Mouse (Mus musculus) bone marrow macrophage, adult 2 months (primary cell): ENCODE results near the gene Prickle2. TPM values are rescaled to one million over a fixed set of nuclear protein-coding genes. Genes with fewer than 3 reads are reported as not detected.

Experiments
- H3K27ac ChIP-seq: 2 replicates; pipeline ENCODE4 v1.5.1; 2012; ENCODE audit warnings: low read depth, low read length; ENCODE audit not compliant: insufficient read depth
- H3K4me1 ChIP-seq: 2 replicates; pipeline ENCODE4 v1.6.1; 2012; ENCODE audit warnings: low read length; ENCODE audit not compliant: control insufficient read depth, insufficient read depth
- H3K4me3 ChIP-seq: 2 replicates; pipeline ENCODE4 v1.5.1; 2012; ENCODE audit warnings: mild to moderate bottlenecking, low read length, moderate library complexity; ENCODE audit not compliant: insufficient read depth
- CTCF ChIP-seq: IDR thresholded peaks from 2 replicates; pipeline ENCODE4 v1.5.1; 2012; ENCODE audit warnings: low read depth, mild to moderate bottlenecking, low read length, moderate library complexity
- POLR2A ChIP-seq: IDR thresholded peaks from 2 replicates; pipeline ENCODE4 v1.6.1; 2012; ENCODE audit warnings: mild to moderate bottlenecking, low read depth, low read length, borderline replicate concordance
- polyA plus RNA-seq: library from polyadenylated mRNA; stranded (reverse); fragments of >200 nt; gene quantifications from 2 replicates; pipeline ENCODE4 v1.2.4, GENCODE M21; 2012; ENCODE audit not compliant: missing spikeins, insufficient read depth, insufficient read length

Prickle2 gene
- 0.40 and 1.6 TPM in 2 replicates for polyA plus RNA-seq

GRCm38 (mm10) chr6:92706145-92706466 lies at the start of gene Prickle2:
Prickle2 (minus strand) TSS chr6:92706155.
- H3K4me1 ChIP-seq, result no peaks in the 10 kb centered on the region
- H3K27ac ChIP-seq, result no peak within 1 kb of the TSS
- no peak within 1 kb of the TSS for H3K4me3 ChIP-seq
- TF ChIP-seq POLR2A, result no peak
- TF ChIP-seq CTCF, result no peak

GRCm38 (mm10) chr6:92752737-92753136 lies 46.8 kb upstream of the Prickle2 start:
- no peaks in the 10 kb centered on the region for H3K4me1 ChIP-seq
- H3K4me3 ChIP-seq, result no peak overlapping the region
- no peak overlapping the region for H3K27ac ChIP-seq
- no peak for TF ChIP-seq POLR2A
- no peak for TF ChIP-seq CTCF

DNA sequence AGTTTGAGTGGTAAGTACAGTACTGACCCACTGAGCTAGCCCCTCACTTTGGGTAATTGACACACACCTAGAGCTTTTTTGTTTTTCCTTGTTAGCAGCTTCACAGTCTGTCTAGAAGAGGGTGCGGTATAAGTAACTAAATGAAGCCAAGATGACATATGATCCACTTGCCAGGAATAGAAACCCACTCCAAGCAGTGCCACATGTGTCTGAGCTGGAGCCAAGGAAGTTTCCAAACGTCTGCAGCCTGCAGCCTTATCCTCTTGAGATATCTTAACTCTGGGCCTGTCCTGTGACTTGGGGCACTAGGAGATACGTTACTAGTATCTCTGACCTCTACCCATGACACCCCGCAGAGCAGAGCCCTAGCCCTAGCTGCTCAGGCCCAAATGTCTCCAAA lies 43.5 kb upstream of the Prickle2 start:
- TF ChIP-seq POLR2A (no peak), CTCF (no peak)
- no peak overlapping the region for H3K27ac ChIP-seq
- H3K4me1 ChIP-seq, result no peaks in the 10 kb centered on the region
- no peak overlapping the region for H3K4me3 ChIP-seq

- Histone ChIP-seq H3K27ac (no peak overlapping the region), H3K4me3 (no peak overlapping the region), H3K4me1 (no peaks in the 10 kb centered on the region)
- TF ChIP-seq CTCF (no peak), POLR2A (no peak)
Measured at GRCm38 (mm10) chr6:92743605-92744004, 37.6 kb upstream of the Prickle2 start.

- TF ChIP-seq CTCF, result no peak
- TF ChIP-seq POLR2A, result no peak
- Histone ChIP-seq H3K27ac (no peak overlapping the region), H3K4me3 (no peak overlapping the region)
Measured at GRCm38 (mm10) chr6:92737116-92737515, 31.2 kb upstream of the Prickle2 start.

DNA sequence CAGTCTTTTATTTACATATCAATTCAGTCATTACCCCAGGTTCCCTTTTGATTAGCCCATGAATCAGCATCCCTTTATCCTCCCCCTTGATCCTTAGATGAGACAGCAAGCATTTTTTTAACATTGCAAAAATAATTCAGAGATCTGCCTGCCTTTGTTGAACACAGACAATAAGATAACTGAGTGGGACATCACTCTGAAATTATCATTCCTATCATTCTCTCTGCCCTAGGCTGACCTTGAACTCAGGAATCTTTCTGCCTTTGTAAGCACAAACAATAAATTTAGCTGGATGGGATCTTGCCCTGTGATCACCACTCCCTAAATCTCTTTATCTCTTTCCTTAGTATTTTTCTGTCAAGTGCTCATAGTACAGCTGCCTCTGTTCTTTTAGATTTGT lies 27.7 kb upstream of the Prickle2 start:
- no peak overlapping the region for H3K4me3 ChIP-seq
- no peak overlapping the region for H3K27ac ChIP-seq
- TF ChIP-seq CTCF, result no peak
- TF ChIP-seq POLR2A, result no peak
- no peaks in the 10 kb centered on the region for H3K4me1 ChIP-seq

More at GRCm38 (mm10) chr6:92737116-92737515, 31.2 kb upstream of the Prickle2 start:
- no peaks in the 10 kb centered on the region for H3K4me1 ChIP-seq

DNA sequence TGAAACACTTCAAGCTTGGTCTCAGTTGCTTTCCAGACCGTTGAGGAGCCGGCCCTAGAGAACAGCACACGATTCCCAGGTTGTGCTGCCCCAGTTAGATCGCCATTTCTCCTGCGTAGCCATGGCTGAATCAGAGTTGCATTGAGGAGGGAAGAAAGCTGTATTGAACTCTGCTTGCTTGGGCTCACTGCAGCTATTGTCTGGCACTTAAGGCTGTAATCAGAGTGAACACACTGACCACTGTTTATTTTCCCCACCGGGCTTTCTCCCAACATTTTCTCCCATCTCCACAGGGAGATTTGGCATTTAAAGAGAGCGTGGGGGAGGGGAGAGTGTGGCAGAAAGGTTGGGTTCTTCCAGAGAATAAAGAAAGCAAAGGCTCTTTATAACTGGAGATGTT lies 22.6 kb upstream of the Prickle2 start:
- TF ChIP-seq CTCF (no peak), POLR2A (no peak)
- no peak overlapping the region for H3K27ac ChIP-seq
- H3K4me3 ChIP-seq, result no peak overlapping the region
- no peaks in the 10 kb centered on the region for H3K4me1 ChIP-seq

- Histone ChIP-seq H3K27ac (no peak overlapping the region), H3K4me1 (no peaks in the 10 kb centered on the region), H3K4me3 (no peak overlapping the region)
- TF ChIP-seq CTCF (peak; percentile 37; the same call in 1 of the 2 replicates), POLR2A (no peak)
Measured at GRCm38 (mm10) chr6:92728084-92728483, 22.1 kb upstream of the Prickle2 start.

- TF ChIP-seq CTCF, result no peak
- no peak overlapping the region for H3K27ac ChIP-seq
- H3K4me3 ChIP-seq, result no peak overlapping the region
- no peaks in the 10 kb centered on the region for H3K4me1 ChIP-seq
Measured at GRCm38 (mm10) chr6:92727351-92727986, 21.5 kb upstream of the Prickle2 start.

GRCm38 (mm10) chr6:92726121-92726520 lies 20.2 kb upstream of the Prickle2 start:
- no peak overlapping the region for H3K4me3 ChIP-seq
- TF ChIP-seq CTCF, result no peak
- no peak for TF ChIP-seq POLR2A

DNA sequence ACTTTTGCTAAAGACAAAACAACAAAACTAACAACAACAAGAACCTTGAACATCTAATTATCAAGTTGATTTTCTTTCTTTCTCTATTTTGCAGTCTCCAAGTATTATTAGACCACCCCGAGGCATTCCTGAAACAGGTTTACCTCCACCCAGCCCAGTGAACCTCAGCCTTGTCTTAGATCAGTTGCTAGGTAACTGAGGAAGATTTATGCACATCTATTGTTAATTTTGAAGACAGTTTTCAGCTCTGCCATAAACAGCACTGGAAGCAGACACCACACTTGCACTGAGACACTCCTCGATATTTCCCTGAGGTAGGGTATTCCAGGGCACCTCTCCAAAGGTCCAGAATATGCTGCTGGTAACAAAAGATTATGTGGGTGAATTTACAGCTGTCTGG lies 18.4 kb upstream of the Prickle2 start:
- no peaks in the 10 kb centered on the region for H3K4me1 ChIP-seq
- TF ChIP-seq POLR2A (no peak), CTCF (no peak)

More at GRCm38 (mm10) chr6:92726121-92726520, 20.2 kb upstream of the Prickle2 start:
- H3K4me1 ChIP-seq, result no peaks in the 10 kb centered on the region
- no peak overlapping the region for H3K27ac ChIP-seq

More for the DNA sequence above, 18.4 kb upstream of the Prickle2 start:
- no peak overlapping the region for H3K27ac ChIP-seq
- no peak overlapping the region for H3K4me3 ChIP-seq
